Mouse (Mus musculus) large intestine, adult 2 months (tissue): Measurements from ENCODE around the gene Schip1. TPM values are rescaled to one million over a fixed set of nuclear protein-coding genes. Genes with fewer than 3 reads are reported as not detected.

ENCODE experiments used
- DNase-seq: peaks from one replicate; pipeline ENCODE4 v3.0.0-alpha.2; 2012; ENCODE audit warnings: low read depth, low spot score
- WGBS: fragments of 180-500 bp; shearing (Covaris S2); methylation state at CpG from one replicate; pipeline ENCODE4 v1.1.7; 2018; 5-methylcytosine and 5-hydroxymethylcytosine counted together
- polyA plus RNA-seq: library from polyadenylated mRNA; depleted of rRNA; stranded (reverse); fragments of >200 nt; gene quantifications from 2 replicates; pipeline ENCODE4 v1.2.3, GENCODE M21; 2012

Schip1 gene
- polyA plus RNA-seq, 1 experiment = 5.9 TPM

- WGBS = 55% methylated on average over 5 of the region's 5 CpGs
- DNase-seq = no peak
These were observed 56.7 kb downstream of the Schip1 start for GRCm38 (mm10) chr3:68121338-68121737.

- 74% methylated on average over 6 of the region's 6 CpGs for WGBS
These were observed 61.8 kb downstream of the Schip1 start for GRCm38 (mm10) chr3:68126284-68126856.

DNA sequence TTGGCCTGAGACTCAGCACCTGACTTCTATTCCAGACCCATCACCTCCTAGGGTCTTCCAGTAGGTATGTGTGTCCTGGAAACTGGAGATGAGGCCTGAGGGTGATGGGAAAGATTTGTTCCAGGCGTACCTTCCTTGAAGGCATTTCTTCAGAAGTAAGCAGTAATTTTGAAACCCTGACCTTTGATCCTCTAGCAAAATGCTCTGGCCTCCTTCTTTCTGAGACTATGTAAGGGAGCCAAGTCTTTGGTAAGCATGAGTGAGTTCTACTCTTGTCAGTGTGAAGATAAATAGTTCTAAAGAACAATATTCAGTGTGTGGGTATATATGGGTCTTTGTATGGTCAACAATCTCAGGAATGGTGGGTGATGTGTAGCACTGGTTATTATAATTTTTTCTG is 65.8 kb downstream of the Schip1 start:
- whole genome bisulfite sequencing = 76% methylated on average over 1 of the region's 1 CpGs
- no peak for DNase-seq

More at GRCm38 (mm10) chr3:68126284-68126856, 61.8 kb downstream of the Schip1 start:
- DNase-seq = no peak

- no peak for DNase-seq
- WGBS = 76% methylated on average over 5 of the region's 5 CpGs
These were observed 74.4 kb downstream of the Schip1 start for GRCm38 (mm10) chr3:68138833-68139627.

DNA sequence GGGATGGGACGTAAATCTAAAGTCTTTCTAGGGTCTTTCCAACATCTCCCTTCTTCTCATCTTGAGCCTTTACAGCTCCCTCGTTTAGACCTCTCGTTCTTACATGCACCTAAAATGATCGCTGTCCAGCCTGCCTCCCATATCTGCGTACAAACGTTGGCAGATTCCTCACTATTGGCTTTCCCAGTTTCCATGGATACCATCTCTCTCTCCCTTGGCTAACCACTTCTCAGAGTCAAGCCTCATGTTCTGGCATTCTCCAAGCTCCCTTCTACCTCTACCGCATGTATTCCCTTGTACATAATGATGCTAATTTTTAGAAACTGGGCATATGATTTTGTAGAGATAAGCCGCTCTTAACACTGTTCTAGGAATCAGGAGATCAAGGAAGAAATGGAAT is 86.1 kb downstream of the Schip1 start:
- WGBS = 76% methylated on average over 8 of the region's 8 CpGs
- no peak for DNase-seq

DNA sequence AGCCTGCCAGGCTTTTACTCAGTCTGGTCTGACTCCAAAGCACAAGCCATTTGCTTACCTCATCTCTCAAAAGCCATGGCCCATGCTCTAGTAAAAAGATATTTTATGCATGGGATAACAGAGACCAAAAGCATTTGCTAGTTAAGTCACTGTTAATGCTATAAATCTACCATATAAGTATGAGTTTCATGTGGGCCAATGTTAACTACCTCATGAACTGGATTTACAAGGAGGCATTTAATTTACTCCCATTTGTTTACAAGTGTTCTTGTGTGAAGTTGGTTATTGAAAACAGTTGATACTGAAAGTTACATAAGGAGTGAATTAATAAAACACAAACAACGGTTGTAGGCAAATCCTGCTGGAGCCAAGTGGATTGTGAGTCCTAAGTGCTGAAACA is 95.6 kb downstream of the Schip1 start:
- DNase-seq = no peak
- 60% methylated on average over 1 of the region's 1 CpGs for WGBS

DNA sequence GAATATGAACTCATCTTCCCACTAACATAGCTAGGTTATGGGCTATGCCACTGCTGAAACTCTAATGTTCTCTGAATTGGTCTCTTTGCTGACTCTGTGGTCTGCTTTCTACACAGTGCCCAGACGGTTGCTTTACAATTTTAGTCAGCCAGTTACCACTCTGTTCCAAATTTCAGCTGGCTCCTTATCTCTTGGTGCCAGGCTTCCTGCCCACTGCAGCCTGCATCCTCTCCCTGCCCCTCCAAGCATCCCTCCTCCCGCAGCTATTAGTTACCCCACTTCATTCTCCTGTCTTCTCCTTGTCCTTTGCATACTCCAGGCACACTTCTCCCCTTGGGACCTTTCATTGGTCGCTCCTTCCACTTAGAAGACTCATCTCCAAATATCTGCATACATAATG is 96.2 kb downstream of the Schip1 start:
- 61% methylated on average over 3 of the region's 3 CpGs for WGBS
- DNase-seq = no peak

DNA sequence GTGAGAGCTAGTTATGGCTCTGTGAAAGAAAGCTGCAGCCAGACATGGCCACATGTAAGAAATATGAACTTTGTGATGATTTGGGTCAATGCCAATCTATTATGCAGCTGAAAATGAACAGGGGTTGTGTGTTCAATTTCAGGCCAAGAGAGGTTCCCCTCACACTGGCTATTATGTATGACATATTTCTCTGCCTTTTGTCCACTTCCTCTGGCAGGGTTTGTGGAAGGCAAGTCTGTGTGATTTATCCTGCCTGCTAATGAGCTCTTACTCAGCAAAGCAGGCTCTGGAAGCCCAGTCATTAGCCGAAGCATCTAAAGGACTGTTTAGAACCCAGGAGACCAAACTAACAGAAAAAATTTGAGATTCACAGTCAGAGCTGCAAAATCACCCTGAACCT is 113.6 kb downstream of the Schip1 start:
- DNase-seq = no peak
- WGBS = 68% methylated on average over 1 of the region's 1 CpGs

DNA sequence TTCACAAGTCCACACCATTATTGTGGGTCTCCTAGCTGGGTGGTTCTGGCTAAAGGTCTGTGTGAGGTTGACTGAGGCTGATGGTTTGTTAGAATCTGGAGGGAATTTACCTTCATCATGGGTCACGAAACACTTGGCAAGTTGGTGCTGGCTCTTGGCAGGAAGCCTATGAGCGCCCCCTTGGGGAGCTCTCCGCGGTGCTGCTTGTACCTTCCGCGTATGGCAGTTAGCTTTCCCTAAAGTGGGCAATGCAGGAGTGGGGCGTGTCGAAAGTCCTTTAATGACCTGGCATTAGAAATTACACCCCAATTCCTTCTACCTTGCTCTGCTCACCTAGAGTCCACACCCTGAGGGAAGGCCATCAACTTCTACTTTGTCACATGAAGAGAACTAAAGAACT is 122.9 kb downstream of the Schip1 start:
- DNase-seq = no peak
- 60% methylated on average over 8 of the region's 8 CpGs for WGBS

DNA sequence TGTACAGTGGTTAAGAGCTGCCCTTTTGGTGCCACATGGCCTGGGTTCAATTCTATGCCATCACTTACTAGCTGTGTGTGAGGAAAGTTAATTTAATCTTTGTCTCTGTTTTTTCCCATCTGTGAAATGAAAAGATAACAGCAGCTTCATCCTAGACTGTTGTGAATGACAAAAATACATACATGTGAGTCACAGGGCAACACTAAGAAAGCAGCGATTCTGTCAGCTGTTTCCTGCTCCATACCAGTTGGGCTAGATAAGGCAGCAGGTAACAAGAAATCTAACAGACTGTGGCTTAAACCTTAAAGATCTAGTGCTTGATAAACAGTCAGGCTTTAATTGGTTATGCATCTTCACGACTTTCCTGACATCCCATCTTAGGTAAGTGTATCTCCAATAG is 124.5 kb downstream of the Schip1 start:
- WGBS = 68% methylated on average over 2 of the region's 2 CpGs
- DNase-seq = no peak

- WGBS = 88% methylated on average over 1 of the region's 1 CpGs
- no peak for DNase-seq
These were observed 132.3 kb downstream of the Schip1 start for GRCm38 (mm10) chr3:68196933-68197332.

DNA sequence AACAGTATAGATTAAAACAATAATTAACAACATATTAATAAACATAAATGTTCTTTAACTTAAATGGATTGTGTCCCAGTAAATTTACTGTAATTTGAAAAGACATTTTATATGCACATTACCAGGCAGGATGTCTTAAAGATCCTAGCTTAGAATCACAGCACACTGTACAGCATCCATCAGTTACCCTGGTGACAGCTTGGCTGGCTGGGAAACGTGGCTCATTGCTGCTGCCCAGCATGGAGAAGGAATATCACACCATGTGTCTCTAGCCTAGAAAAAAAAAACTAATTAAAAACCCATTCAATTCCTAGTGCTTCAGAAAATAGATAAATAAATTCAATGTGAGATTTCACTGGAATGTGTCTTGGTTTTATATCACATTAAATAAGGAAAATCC is 136.6 kb downstream of the Schip1 start:
- WGBS = 59% methylated on average over 1 of the region's 1 CpGs

GRCm38 (mm10) chr3:68202162-68202902 is 137.7 kb downstream of the Schip1 start:
- no peak for DNase-seq
- WGBS = 68% methylated on average over 4 of the region's 4 CpGs

More for the DNA sequence above, 136.6 kb downstream of the Schip1 start:
- no peak for DNase-seq

- DNase-seq = no peak
- WGBS = 69% methylated on average over 4 of the region's 4 CpGs
These were observed 139.4 kb downstream of the Schip1 start for GRCm38 (mm10) chr3:68203934-68204467.

DNA sequence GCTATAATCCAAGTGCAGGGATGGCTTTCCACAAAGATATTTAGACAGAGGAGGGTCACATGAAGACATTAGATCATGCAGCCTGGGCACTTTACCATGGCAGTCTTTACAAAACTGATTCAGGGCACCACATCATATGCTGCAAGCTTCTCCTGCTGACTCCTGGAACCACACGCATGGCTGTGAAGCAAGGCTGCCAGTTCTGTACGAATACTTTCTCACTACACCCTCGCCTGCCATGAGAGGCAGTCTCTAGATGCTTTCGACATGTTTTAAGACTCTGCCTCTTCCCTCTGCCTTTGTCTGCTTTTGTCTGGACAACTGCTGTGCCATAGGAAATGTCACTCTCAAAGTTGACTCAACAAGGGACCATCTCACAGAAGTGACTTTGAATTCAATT is 145.8 kb downstream of the Schip1 start:
- WGBS = 83% methylated on average over 4 of the region's 4 CpGs
- no peak for DNase-seq

- WGBS = 89% methylated on average over 3 of the region's 3 CpGs
- no peak for DNase-seq
These were observed 156.8 kb downstream of the Schip1 start for GRCm38 (mm10) chr3:68221452-68221851.

DNA sequence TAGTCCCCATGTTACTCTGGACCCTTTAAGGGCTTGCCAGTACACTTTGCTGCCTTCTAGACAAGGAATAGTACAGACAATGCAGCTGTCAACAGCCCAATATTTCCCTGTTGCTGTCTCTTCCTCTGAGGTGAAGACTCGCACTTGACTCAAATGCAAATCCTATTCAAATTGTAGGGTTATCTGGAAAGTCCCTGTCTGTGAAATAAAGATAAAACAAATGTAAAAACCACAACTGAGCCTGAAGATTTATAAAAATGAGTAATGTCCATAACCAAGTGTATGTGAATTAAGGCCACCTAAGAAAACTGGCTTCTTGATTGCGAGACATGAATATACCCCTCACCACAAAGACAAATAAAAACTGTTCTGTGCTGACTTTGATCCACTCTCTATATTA is 175.3 kb downstream of the Schip1 start:
- DNase-seq = no peak
- WGBS = 90% methylated on average over 2 of the region's 2 CpGs

DNA sequence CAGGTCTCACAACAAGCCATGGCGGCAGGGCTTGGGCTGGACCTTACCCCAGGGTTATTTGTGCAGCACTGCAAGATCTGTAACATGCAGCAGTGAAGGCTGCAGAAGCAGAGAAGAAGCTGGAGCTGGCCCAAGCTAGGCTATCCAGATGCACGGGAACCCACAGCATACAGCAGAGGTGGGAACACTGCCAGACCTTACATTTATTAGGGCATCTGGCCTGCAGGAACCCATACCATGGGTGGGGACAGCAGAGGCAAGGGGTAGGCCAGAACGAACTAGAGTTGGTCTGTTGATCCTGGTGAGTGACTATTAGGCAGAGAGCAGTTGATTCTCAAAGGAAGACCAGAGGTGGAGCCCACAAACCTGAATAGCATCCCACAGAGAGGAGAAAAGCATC is 178.6 kb downstream of the Schip1 start:
- 45% methylated on average over 3 of the region's 3 CpGs for WGBS
- DNase-seq = no peak

- 64% methylated on average over 4 of the region's 4 CpGs for WGBS
- DNase-seq = no peak
These were observed 181.6 kb downstream of the Schip1 start for GRCm38 (mm10) chr3:68246154-68246553.

DNA sequence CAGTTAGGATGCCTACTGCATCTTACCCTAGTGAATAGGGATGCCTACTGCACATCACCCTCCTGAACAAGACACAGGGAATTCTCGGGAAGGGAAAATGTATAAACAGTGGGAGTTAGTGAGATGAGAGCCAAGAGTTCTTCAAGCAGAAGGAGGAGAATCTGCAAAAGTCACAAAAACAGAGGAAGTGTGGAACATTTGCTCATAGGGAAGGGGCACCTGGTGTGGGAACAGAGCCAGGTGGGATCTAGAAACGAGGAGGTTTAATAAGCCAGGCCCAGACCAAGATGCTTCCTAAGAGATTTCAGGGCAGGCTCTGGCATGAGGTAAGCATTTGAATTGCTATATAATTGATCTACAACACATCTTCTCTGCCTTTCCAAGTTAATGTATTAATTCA is 186.0 kb downstream of the Schip1 start:
- 47% methylated on average over 2 of the region's 2 CpGs for WGBS
- DNase-seq = no peak
